Mouse (Mus musculus) liver, embryonic 12.5 days (tissue): Measurements from ENCODE around the gene Filip1. TPM values are rescaled to one million over a fixed set of nuclear protein-coding genes. Genes with fewer than 3 reads are reported as not detected.

Experiments used
- ATAC-seq: fragments of 200-750 bp; cut with Nextera tagmentation; 2 replicates; pipeline ENCODE4 v1.8.0; 2017; ENCODE audit warnings: moderate number of reproducible peaks, mild to moderate bottlenecking, moderate library complexity
- H3K27ac ChIP-seq: fragments of 300-500 bp; sonication (generic); 2 replicates; pipeline ENCODE4 v1.5.1; 2016; ENCODE audit warnings: mild to moderate bottlenecking
- H3K27me3 ChIP-seq: fragments of 300-500 bp; sonication (generic); replicated peaks from 2 replicates; pipeline ENCODE4 v1.6.1; 2016; ENCODE audit warnings: mild to moderate bottlenecking, moderate library complexity
- H3K36me3 ChIP-seq: fragments of 300-500 bp; sonication (generic); 2 replicates; pipeline ENCODE4 v1.6.1; 2016; ENCODE audit warnings: mild to moderate bottlenecking, moderate library complexity
- H3K4me1 ChIP-seq: fragments of 300-500 bp; sonication (generic); 2 replicates; pipeline ENCODE4 v1.6.1; 2016
- H3K4me2 ChIP-seq: fragments of 300-500 bp; sonication (generic); 2 replicates; pipeline ENCODE4 v1.6.1; 2016; ENCODE audit warnings: mild to moderate bottlenecking, moderate library complexity
- H3K4me3 ChIP-seq: fragments of 300-500 bp; sonication (generic); 2 replicates; pipeline ENCODE4 v1.5.1; 2016; ENCODE audit warnings: mild to moderate bottlenecking, moderate library complexity
- H3K9ac ChIP-seq: fragments of 300-500 bp; sonication (generic); 2 replicates; pipeline ENCODE4 v1.6.1; 2016; ENCODE audit warnings: mild to moderate bottlenecking, moderate library complexity
- H3K9me3 ChIP-seq: fragments of 300-500 bp; sonication (generic); replicated peaks from 2 replicates; pipeline ENCODE4 v1.6.1; 2016; ENCODE audit warnings: mild to moderate bottlenecking, moderate library complexity
- WGBS: fragments of 180-500 bp; shearing (Covaris S2); methylation state at CpG from one replicate; pipeline ENCODE4 v1.1.7; 2016; ENCODE audit not compliant: insufficient replicate concordance; 5-methylcytosine and 5-hydroxymethylcytosine counted together
- polyA plus RNA-seq: library from polyadenylated mRNA; unstranded; fragments of >200 nt; fragmentation: Nextera tagmentation; extraction: Ambion mirVana; gene quantifications from 2 replicates; pipeline ENCODE4 v1.2.1, GENCODE M21; 2016

Filip1 gene
- polyA plus RNA-seq, 1 experiment from 2014 or later: 1.2 TPM

DNA sequence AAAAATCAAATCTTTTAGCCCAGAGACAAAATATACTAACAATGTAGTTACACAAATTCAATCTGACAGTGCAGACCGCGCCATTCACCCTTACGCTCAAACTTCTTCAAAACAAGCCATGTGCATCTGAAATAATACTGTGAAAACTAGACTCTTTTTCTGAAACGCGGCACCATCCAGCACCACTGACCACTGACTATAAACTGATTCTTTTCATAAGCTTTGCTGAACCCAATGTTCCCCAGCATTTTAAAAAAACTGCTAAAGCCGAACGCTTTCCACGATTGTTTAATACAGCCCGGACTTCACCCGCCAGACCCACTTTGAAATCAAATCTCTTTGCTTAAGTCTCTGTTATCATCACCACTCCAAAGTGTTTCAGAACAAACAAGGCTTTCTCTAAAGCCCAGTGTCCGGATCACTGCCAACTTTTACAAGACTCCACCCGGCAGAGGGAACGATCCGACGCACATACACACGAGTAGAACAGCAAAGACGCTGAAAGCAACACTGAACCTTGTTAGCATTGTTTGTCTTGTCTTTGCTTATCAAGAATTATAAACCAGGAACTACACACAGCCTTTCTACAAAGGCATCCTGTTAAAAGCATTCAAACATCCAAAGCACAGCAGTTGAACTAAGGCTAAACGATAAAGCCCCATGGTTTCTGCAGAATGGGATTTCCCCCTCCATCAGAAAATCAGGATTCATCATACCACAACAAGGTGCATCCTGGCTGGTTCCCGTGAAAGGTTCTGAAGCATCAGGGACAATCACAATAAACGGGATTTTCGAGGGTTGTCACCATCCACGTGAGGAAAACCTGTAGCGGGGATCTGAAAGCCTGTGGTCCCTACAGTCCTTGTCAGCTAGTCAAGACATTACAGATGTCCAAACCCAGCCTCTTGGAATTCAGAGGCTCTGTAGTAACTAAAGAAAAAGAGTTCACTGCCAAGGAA is 182.5 kb downstream of the Filip1 start:
- no peaks in the 10 kb centered on the region for H3K4me1 ChIP-seq
- no peak overlapping the region for H3K9ac ChIP-seq
- no peak overlapping the region for H3K4me2 ChIP-seq
- H3K9me3 ChIP-seq: no peaks in the 10 kb centered on the region
- no peak overlapping the region for H3K27ac ChIP-seq
- H3K4me3 ChIP-seq: no peak overlapping the region
- ATAC-seq: no peak
- no peaks in the 10 kb centered on the region for H3K36me3 ChIP-seq
- WGBS: 71% methylated on average over 23 of the region's 23 CpGs
- H3K27me3 ChIP-seq: no peaks in the 10 kb centered on the region

DNA sequence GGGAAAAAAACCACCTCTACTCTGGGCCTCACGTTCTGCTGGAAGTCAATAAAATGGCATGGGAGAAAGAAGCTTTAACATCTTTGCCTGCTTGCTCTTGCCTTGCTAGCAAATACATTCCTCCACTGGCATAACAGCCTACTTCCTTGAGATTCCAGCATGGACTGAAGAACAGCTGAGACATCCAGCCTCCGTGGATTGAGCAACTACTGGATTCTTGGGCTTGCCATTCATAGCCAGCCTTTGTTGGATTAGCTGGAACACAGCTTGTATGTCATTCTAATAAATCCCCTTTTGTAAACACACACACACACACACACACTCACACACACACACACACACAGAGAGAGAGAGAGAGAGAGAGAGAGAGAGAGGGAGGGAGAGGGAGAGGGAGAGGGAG is 185.6 kb downstream of the Filip1 start:
- no peaks in the 10 kb centered on the region for H3K9me3 ChIP-seq
- H3K4me3 ChIP-seq: no peak overlapping the region
- 62% methylated on average over 2 of the region's 2 CpGs for WGBS
- no peaks in the 10 kb centered on the region for H3K27me3 ChIP-seq
- H3K36me3 ChIP-seq: no peaks in the 10 kb centered on the region
- no peak overlapping the region for H3K9ac ChIP-seq
- no peak for ATAC-seq
- H3K4me1 ChIP-seq: no peaks in the 10 kb centered on the region
- no peak overlapping the region for H3K4me2 ChIP-seq
- no peak overlapping the region for H3K27ac ChIP-seq

GRCm38 (mm10) chr9:79825526-79825925 is 187.1 kb downstream of the Filip1 start:
- no peak overlapping the region for H3K4me2 ChIP-seq
- H3K27ac ChIP-seq: no peak overlapping the region
- H3K9ac ChIP-seq: no peak overlapping the region
- no peaks in the 10 kb centered on the region for H3K36me3 ChIP-seq
- no peak overlapping the region for H3K4me3 ChIP-seq
- WGBS: 77% methylated on average over 7 of the region's 7 CpGs
- H3K9me3 ChIP-seq: no peaks in the 10 kb centered on the region
- ATAC-seq: no peak
- H3K27me3 ChIP-seq: no peaks in the 10 kb centered on the region
- H3K4me1 ChIP-seq: no peaks in the 10 kb centered on the region

DNA sequence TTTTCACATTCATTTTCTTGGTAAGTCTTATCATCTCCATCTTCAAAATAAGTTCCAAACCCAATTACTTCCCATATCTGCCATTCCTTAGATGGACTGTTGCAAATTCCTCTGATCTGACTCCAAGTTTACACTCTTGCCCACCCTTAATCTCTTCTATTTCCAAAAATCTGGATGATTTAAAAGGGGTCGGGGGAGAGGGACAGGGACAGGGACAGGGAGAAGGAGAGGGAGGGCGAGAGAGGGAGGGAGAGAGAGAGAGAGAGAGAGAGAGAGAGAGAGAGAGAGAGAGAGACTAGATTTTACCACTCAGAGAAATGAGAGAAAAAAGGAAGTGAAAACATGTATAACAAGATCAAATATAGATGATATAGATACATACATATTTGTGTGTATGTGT is 188.8 kb downstream of the Filip1 start:
- Histone ChIP-seq H3K4me3 (no peak overlapping the region), H3K36me3 (no peaks in the 10 kb centered on the region), H3K4me2 (no peak overlapping the region), H3K27ac (no peak overlapping the region), H3K9ac (no peak overlapping the region), H3K4me1 (no peaks in the 10 kb centered on the region), H3K9me3 (no peaks in the 10 kb centered on the region), H3K27me3 (no peaks in the 10 kb centered on the region)
- ATAC-seq: no peak
- WGBS: 77% methylated on average over 2 of the region's 2 CpGs

- WGBS: 64% methylated on average over 4 of the region's 4 CpGs
- Histone ChIP-seq H3K27ac (no peak overlapping the region), H3K4me3 (no peak overlapping the region), H3K4me1 (no peaks in the 10 kb centered on the region), H3K27me3 (no peaks in the 10 kb centered on the region), H3K9ac (no peak overlapping the region), H3K36me3 (no peaks in the 10 kb centered on the region), H3K9me3 (no peaks in the 10 kb centered on the region), H3K4me2 (no peak overlapping the region)
- ATAC-seq: no peak
These were observed 189.2 kb downstream of the Filip1 start for GRCm38 (mm10) chr9:79823438-79823837.

- no peaks in the 10 kb centered on the region for H3K36me3 ChIP-seq
- WGBS: 29% methylated on average over 5 of the region's 5 CpGs
- H3K4me3 ChIP-seq: no peak overlapping the region
- no peak overlapping the region for H3K9ac ChIP-seq
- ATAC-seq: no peak
- peak overlapping the region; percentile 16; the same call in 1 of the 2 replicates for H3K4me2 ChIP-seq
- H3K4me1 ChIP-seq: no peaks in the 10 kb centered on the region
- H3K27ac ChIP-seq: no peak overlapping the region
- no peaks in the 10 kb centered on the region for H3K27me3 ChIP-seq
- no peaks in the 10 kb centered on the region for H3K9me3 ChIP-seq
These were observed 196.2 kb downstream of the Filip1 start for GRCm38 (mm10) chr9:79816464-79816863.

DNA sequence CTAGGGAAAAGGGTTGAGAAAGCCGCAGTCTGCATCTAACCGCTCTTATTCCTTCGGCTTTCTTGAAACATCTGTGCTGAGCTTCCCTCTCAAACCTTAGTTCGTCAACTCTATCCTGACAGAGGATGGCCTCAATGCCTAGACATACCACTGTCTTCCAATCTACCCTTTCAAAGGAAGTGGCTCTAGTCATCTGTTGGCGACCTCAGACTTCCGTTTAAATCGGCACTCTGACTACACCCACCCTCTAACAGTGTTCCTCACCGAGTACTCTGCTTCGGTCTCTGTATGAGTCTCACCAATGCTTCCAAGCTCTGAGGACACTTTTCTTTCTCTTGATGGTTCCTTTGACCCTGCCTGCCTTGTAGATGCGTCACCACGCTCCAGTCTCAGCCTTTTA is 196.6 kb downstream of the Filip1 start:
- no peaks in the 10 kb centered on the region for H3K27me3 ChIP-seq
- ATAC-seq: 0 out of 2 replicates have a peak, but pooled peaks have one; percentile 27
- H3K4me2 ChIP-seq: peak overlapping the region; percentile 16; the same call in 1 of the 2 replicates
- no peak overlapping the region for H3K4me3 ChIP-seq
- no peaks in the 10 kb centered on the region for H3K36me3 ChIP-seq
- H3K9me3 ChIP-seq: no peaks in the 10 kb centered on the region
- H3K9ac ChIP-seq: no peak overlapping the region
- no peaks in the 10 kb centered on the region for H3K4me1 ChIP-seq
- WGBS: 44% methylated on average over 11 of the region's 11 CpGs
- no peak overlapping the region for H3K27ac ChIP-seq

- no peak overlapping the region for H3K27ac ChIP-seq
- peaks cover 8% of the 10 kb centered on the region; the same call in 1 of the 2 replicates for H3K4me1 ChIP-seq
- H3K36me3 ChIP-seq: no peaks in the 10 kb centered on the region
- H3K9ac ChIP-seq: no peak overlapping the region
- H3K27me3 ChIP-seq: no peaks in the 10 kb centered on the region
- H3K4me2 ChIP-seq: no peak overlapping the region
- no peaks in the 10 kb centered on the region for H3K9me3 ChIP-seq
- H3K4me3 ChIP-seq: no peak overlapping the region
- ATAC-seq: no peak
- 77% methylated on average over 4 of the region's 4 CpGs for WGBS
These were observed 198.1 kb downstream of the Filip1 start for GRCm38 (mm10) chr9:79814592-79814991.

- peaks cover 14% of the 10 kb centered on the region for H3K4me1 ChIP-seq
- H3K36me3 ChIP-seq: no peaks in the 10 kb centered on the region
- no peaks in the 10 kb centered on the region for H3K9me3 ChIP-seq
- H3K27ac ChIP-seq: no peak overlapping the region
- no peak overlapping the region for H3K9ac ChIP-seq
- no peak for ATAC-seq
- WGBS: 55% methylated on average over 10 of the region's 11 CpGs
- no peaks in the 10 kb centered on the region for H3K27me3 ChIP-seq
- no peak overlapping the region for H3K4me3 ChIP-seq
- no peak overlapping the region for H3K4me2 ChIP-seq
These were observed 201.4 kb downstream of the Filip1 start for GRCm38 (mm10) chr9:79810969-79811902.

GRCm38 (mm10) chr9:79810534-79810933 is 202.1 kb downstream of the Filip1 start:
- H3K9ac ChIP-seq: no peak overlapping the region
- ATAC-seq: peak; percentile 65
- peaks cover 14% of the 10 kb centered on the region for H3K4me1 ChIP-seq
- no peaks in the 10 kb centered on the region for H3K9me3 ChIP-seq
- 10% methylated on average over 3 of the region's 3 CpGs for WGBS
- no peak overlapping the region for H3K27ac ChIP-seq
- H3K4me2 ChIP-seq: no peak overlapping the region
- no peak overlapping the region for H3K4me3 ChIP-seq
- no peaks in the 10 kb centered on the region for H3K27me3 ChIP-seq
- no peaks in the 10 kb centered on the region for H3K36me3 ChIP-seq

DNA sequence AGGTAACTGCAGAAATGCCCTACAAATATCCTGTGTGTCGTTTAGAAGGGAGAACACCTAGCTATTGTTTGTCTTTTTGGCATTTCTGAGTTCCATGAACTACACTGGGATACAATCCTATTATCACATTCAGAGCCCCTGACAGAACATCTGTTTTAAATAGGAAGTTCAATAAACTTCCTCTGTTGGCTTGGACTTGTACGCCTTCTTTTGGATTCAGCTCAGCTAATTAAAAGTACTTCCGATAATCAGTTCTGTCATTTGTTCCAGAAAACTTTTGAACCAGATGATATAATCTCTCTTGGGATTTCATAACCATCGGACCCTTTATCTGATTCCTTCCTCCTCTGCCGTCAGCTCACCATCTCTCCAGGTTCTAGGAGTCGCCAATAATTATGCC is 203.2 kb downstream of the Filip1 start:
- H3K4me3 ChIP-seq: no peak overlapping the region
- WGBS: 56% methylated on average over 6 of the region's 6 CpGs

GRCm38 (mm10) chr9:79807178-79807577 is 205.5 kb downstream of the Filip1 start:
- no peaks in the 10 kb centered on the region for H3K36me3 ChIP-seq
- no peak overlapping the region for H3K9ac ChIP-seq
- no peak overlapping the region for H3K4me3 ChIP-seq
- no peaks in the 10 kb centered on the region for H3K9me3 ChIP-seq
- WGBS: 41% methylated on average over 4 of the region's 4 CpGs
- H3K27me3 ChIP-seq: no peaks in the 10 kb centered on the region
- peaks cover 14% of the 10 kb centered on the region for H3K4me1 ChIP-seq
- H3K4me2 ChIP-seq: no peak overlapping the region
- no peak for ATAC-seq
- H3K27ac ChIP-seq: no peak overlapping the region

More for the DNA sequence above, 203.2 kb downstream of the Filip1 start:
- Histone ChIP-seq H3K27ac (no peak overlapping the region), H3K9ac (no peak overlapping the region), H3K27me3 (no peaks in the 10 kb centered on the region), H3K9me3 (no peaks in the 10 kb centered on the region), H3K36me3 (no peaks in the 10 kb centered on the region), H3K4me1 (peaks cover 14% of the 10 kb centered on the region), H3K4me2 (no peak overlapping the region)
- no peak for ATAC-seq
